Mouse (Mus musculus) heart, embryonic 13.5 days (tissue): Measurements from ENCODE around the gene Cbs. TPM values are rescaled to one million over a fixed set of nuclear protein-coding genes. Genes with fewer than 3 reads are reported as not detected.
A peak's percentile ranks its signal among the peaks of the same experiment; 100 is the strongest.
"Not testable (repeated sequence)": the region's sequence is repeated elsewhere in the genome, so short reads cannot be mapped to it uniquely, and the experiment has no call there.

Experiments
- ATAC-seq: fragments of 200-750 bp; cut with Nextera tagmentation; 2 replicates; pipeline ENCODE4 v1.8.0; 2017; ENCODE audit warnings: moderate TSS enrichment; ENCODE audit not compliant: insufficient number of reproducible peaks, low FRiP score, low TSS enrichment; ENCODE audit errors: extremely low read depth
- H3K27ac ChIP-seq: fragments of 300-500 bp; sonication (generic); replicated peaks from 2 replicates; pipeline ENCODE4 v1.5.1; 2015; ENCODE audit warnings: moderate library complexity, mild to moderate bottlenecking, inconsistent platforms
- H3K27me3 ChIP-seq: fragments of 300-500 bp; sonication (generic); replicated peaks from 2 replicates; pipeline ENCODE4 v1.6.1; 2015; ENCODE audit warnings: mild to moderate bottlenecking, inconsistent platforms
- H3K36me3 ChIP-seq: fragments of 300-500 bp; sonication (generic); 2 replicates; pipeline ENCODE4 v1.6.1; 2015; ENCODE audit warnings: mild to moderate bottlenecking, inconsistent platforms
- H3K4me1 ChIP-seq: fragments of 300-500 bp; sonication (generic); 2 replicates; pipeline ENCODE4 v1.6.1; 2015; ENCODE audit warnings: inconsistent platforms
- H3K4me2 ChIP-seq: fragments of 300-500 bp; sonication (generic); 2 replicates; pipeline ENCODE4 v1.6.1; 2015; ENCODE audit warnings: inconsistent platforms, mild to moderate bottlenecking, moderate library complexity
- H3K4me3 ChIP-seq: fragments of 300-500 bp; sonication (generic); 2 replicates; pipeline ENCODE4 v1.5.1; 2015; ENCODE audit warnings: moderate library complexity, mild to moderate bottlenecking, inconsistent platforms
- H3K9ac ChIP-seq: fragments of 300-500 bp; sonication (generic); 2 replicates; pipeline ENCODE4 v1.6.1; 2015; ENCODE audit warnings: inconsistent platforms, mild to moderate bottlenecking, moderate library complexity
- H3K9me3 ChIP-seq: fragments of 300-500 bp; sonication (generic); 2 replicates; pipeline ENCODE4 v1.6.1; 2016; ENCODE audit warnings: inconsistent platforms
- WGBS: fragments of 180-500 bp; shearing (Covaris S2); methylation state at CpG from one replicate; pipeline ENCODE4 v1.1.7; 2015; ENCODE audit warnings: mixed read lengths; 5-methylcytosine and 5-hydroxymethylcytosine counted together
- polyA plus RNA-seq: library from polyadenylated mRNA; unstranded; fragments of >200 nt; fragmentation: Nextera tagmentation; extraction: Ambion mirVana; gene quantifications from 2 replicates; pipeline ENCODE4 v1.2.1, GENCODE M21; 2015

Gene Cbs
- polyA plus RNA-seq, 1 experiment from 2014 or later = 1.8 TPM

DNA sequence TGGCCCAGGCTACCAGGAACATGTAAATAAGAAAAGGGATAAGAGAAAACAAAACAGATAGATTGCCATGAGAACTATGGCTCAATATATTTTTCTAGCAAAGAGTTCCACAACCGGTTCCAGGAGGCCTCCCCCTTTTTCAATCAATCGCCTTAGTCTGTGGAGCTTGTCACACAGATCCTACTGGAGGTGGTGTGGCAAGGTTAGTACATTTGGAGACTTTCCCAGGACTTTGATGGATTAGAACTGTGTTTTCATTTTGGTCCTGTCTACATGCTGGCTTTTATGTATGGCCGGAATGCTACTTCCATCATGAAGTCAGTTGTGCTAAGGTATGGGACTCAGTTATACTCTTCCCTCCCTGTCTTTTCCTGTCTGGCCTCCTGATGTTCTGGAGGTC is 27.1 kb downstream of the Cbs start:
- Histone ChIP-seq H3K9ac (no peak overlapping the region), H3K9me3 (no peaks in the 10 kb centered on the region), H3K27ac (no peak overlapping the region), H3K4me2 (no peak overlapping the region), H3K36me3 (peaks cover 12% of the 10 kb centered on the region), H3K4me1 (0 out of 2 replicates have a peak, but pooled peaks cover 2% of the 10 kb centered on the region), H3K4me3 (no peak overlapping the region), H3K27me3 (no peaks in the 10 kb centered on the region)
- WGBS = 86% methylated on average over 3 of the region's 3 CpGs
- no peak for ATAC-seq

DNA sequence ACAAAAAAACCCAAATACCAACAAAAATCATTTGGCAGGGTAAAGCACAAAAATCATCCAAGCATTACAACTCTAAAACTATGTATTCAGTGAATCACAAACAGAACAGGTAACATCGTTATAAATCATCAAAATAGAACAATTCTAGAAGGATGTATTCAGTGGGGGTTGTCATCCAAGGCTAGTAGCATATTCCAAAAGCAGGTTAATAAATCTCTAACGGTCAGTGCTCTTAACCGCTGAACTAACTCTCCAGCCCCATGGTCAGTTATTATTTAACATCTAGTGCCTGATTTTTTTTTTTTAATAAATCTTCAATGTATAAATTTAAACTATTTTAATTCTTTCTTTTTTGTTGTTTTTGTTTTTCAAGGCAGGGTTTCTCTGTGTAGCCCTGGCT is 27.9 kb downstream of the Cbs start:
- not testable (repeated sequence) for H3K9me3 ChIP-seq, H3K27ac ChIP-seq, H3K4me1 ChIP-seq, H3K4me3 ChIP-seq, H3K4me2 ChIP-seq, ATAC-seq, H3K9ac ChIP-seq, H3K27me3 ChIP-seq
- peaks cover 20% of the 10 kb centered on the region for H3K36me3 ChIP-seq
- WGBS = 92% methylated on average over 3 of the region's 3 CpGs

DNA sequence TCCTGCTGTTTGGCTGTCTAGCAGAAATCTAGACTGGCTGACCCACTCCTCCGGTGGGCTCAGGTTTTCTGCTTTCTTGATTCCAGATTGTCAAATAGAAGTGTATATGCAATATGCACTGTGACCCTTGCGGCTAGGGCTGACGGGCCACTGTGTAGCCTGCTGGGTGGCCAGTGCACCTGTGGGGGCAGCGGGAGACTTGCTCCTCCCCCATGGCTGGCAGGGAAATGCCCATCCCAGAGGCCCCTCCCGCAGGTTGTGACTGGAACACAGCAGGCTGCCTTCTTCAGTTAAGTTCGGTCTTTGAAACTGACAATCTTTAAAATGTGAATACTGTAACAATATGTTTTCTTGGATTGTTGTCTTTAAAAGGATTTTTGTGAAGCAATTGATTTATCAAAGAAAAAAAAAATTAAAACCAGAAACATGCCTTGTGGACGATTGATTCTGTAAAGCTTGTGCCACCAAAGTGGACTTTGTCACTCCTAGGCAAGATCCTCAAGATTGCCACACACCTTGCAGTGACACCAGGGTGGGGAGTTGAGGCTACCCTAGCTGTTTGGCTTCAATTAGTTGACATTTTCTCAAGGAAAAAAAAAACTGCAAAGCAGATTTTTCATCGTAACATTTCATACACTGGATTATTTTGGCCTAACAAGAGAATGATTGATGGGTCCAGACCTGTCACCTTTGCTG is 29.6 kb downstream of the Cbs start:
- no peak for ATAC-seq
- Histone ChIP-seq H3K36me3 (peaks cover 36% of the 10 kb centered on the region), H3K27ac (no peak overlapping the region), H3K9me3 (no peaks in the 10 kb centered on the region), H3K9ac (no peak overlapping the region), H3K4me3 (no peak overlapping the region), H3K27me3 (no peaks in the 10 kb centered on the region), H3K4me1 (no peaks in the 10 kb centered on the region), H3K4me2 (no peak overlapping the region)
- WGBS = 80% methylated on average over 8 of the region's 8 CpGs

DNA sequence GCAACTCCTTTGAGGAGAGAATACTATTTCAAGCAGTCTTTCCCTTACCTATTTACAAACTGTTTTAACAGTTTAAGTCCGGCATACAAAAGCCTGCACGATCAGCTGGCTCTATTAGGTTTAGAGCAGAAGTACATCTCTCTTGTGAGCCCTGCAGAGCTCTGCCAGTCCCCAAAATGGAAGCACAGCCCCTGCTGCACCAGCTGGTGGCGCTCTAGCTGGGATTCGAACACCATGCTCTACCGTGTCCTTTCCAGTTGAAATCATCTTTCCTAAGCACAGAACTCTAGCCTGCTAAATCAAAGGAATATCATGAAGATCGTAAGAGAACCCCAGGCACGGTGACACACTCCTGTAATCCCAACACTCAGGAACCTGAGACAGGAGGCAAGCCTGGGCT is 30.6 kb downstream of the Cbs start:
- Histone ChIP-seq H3K9ac (no peak overlapping the region), H3K27ac (no peak overlapping the region), H3K27me3 (no peaks in the 10 kb centered on the region), H3K9me3 (no peaks in the 10 kb centered on the region), H3K4me3 (no peak overlapping the region), H3K4me2 (no peak overlapping the region), H3K36me3 (peaks cover 44% of the 10 kb centered on the region), H3K4me1 (peaks cover 6% of the 10 kb centered on the region; the same call in 1 of the 2 replicates)
- no peak for ATAC-seq
- 78% methylated on average over 7 of the region's 7 CpGs for WGBS

DNA sequence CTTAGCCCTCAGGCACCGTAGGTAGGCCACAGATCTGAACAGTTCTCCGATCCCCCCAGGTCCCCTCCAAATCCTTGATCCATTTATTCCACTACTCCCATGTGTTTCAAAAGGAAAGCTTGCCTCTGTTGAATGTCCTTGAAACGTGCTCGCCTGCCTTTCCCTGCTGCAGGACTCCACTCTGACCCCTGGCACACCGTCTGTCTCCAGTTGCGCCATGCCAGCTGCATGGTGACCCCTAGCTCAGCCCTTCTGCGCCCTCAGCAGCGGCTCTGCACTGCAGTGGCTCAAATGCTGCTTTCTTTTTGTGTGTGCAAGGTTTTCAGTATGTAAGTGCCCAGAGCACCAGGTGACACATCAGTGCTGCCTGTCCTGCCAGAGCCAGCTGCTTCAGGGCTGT is 38.4 kb downstream of the Cbs start:
- no peak for ATAC-seq
- Histone ChIP-seq H3K4me1 (peaks cover 6% of the 10 kb centered on the region; the same call in 1 of the 2 replicates), H3K9ac (no peak overlapping the region), H3K4me3 (no peak overlapping the region), H3K4me2 (no peak overlapping the region), H3K9me3 (no peaks in the 10 kb centered on the region), H3K36me3 (peaks cover 79% of the 10 kb centered on the region), H3K27ac (no peak overlapping the region), H3K27me3 (no peaks in the 10 kb centered on the region)
- WGBS = 80% methylated on average over 8 of the region's 8 CpGs

DNA sequence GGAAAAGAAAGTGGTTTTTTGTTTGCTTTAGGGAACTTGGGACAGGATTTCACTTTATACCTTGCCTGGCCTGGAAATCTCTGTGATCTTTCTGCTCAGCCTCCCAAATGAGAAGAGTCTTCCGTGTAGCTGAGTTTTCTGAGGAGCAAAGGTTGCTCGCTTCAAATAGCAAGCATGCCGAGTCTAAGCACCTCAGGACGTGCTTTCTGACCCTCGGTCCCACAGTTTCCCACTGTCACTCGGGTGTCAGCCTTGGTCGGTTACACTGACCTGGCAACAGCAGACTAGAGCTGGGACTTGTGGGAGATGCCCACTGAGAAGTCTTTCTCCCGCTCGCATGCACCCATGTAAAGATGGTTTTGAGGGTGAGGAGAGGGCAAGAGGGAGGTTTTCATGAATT is 39.1 kb downstream of the Cbs start:
- Histone ChIP-seq H3K9ac (no peak overlapping the region), H3K27me3 (no peaks in the 10 kb centered on the region), H3K9me3 (no peaks in the 10 kb centered on the region), H3K4me3 (no peak overlapping the region), H3K4me2 (no peak overlapping the region), H3K27ac (no peak overlapping the region), H3K36me3 (peaks cover 79% of the 10 kb centered on the region), H3K4me1 (peaks cover 6% of the 10 kb centered on the region; the same call in 1 of the 2 replicates)
- 86% methylated on average over 9 of the region's 9 CpGs for WGBS
- no peak for ATAC-seq

DNA sequence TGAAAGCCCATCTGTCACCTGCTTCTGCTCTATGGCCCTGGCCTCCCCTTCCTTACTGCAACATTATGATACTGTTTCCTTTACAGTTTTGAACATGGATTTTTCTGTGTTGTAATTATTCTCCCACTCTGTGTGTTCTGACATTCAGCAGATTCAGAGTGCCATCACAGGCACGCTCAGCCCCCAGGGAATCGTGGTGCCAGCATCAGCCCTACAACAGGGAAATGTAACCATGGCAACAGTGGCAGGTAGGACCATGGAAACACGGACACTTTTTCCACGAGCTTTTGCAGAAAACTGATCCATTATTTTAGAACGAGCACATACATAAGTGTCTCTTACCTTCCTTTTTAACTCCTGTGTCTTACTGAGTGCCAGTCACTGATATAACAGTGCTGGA is 42.0 kb downstream of the Cbs start:
- no peak for ATAC-seq
- Histone ChIP-seq H3K9ac (no peak overlapping the region), H3K9me3 (no peaks in the 10 kb centered on the region), H3K27ac (no peak overlapping the region), H3K27me3 (no peaks in the 10 kb centered on the region), H3K4me3 (no peak overlapping the region), H3K4me2 (no peak overlapping the region), H3K36me3 (peaks cover 83% of the 10 kb centered on the region), H3K4me1 (no peaks in the 10 kb centered on the region)
- WGBS = 84% methylated on average over 5 of the region's 5 CpGs

DNA sequence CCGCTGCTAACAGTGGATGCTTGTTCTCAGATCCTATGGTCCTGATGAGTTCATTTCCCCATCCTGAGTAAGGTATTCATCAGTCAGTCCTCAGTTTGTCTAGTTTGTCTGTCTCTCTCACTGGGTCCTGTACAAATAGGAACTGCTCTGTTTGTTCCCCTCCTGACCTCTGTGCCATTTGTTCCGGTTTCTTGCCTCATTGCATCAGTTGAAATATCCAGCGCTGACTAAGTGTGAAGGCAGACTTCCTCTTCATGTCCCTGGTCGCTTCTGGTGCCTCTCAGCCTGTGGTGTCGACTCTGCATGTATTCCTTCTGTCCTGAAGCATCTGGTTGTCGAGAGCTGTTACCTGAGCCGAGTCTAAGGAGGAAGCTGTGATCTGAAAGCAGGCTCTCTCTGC is 42.4 kb downstream of the Cbs start:
- Histone ChIP-seq H3K4me3 (no peak overlapping the region), H3K4me2 (no peak overlapping the region), H3K27me3 (no peaks in the 10 kb centered on the region), H3K36me3 (peaks cover 80% of the 10 kb centered on the region), H3K4me1 (no peaks in the 10 kb centered on the region), H3K9ac (no peak overlapping the region), H3K27ac (no peak overlapping the region), H3K9me3 (no peaks in the 10 kb centered on the region)
- WGBS = 75% methylated on average over 7 of the region's 7 CpGs
- ATAC-seq = no peak

DNA sequence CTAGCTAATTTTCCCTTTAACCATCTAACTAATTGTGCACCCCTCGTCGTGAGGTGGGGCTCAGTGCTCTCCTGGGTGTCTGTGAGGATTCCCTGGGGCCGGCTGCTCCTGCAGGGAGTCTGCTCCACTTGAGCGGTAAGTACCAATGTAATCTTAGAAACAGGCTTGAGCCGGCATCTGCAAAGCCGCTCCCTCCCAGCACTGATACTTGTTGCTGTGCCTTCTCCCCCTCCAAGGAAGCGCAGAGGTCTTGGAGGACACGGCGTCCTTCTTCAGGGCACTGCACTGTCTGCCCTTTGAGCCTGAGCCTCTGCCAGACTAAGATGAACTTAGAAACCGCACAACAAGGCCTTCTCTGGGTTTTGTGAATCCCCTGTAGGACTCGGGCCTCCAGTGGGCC is 46.2 kb downstream of the Cbs start:
- no peak for ATAC-seq
- H3K27me3 ChIP-seq = no peaks in the 10 kb centered on the region
- peaks cover 8% of the 10 kb centered on the region for H3K4me1 ChIP-seq
- no peak overlapping the region for H3K9ac ChIP-seq
- WGBS = 73% methylated on average over 11 of the region's 11 CpGs
- H3K4me2 ChIP-seq = no peak overlapping the region
- H3K9me3 ChIP-seq = no peaks in the 10 kb centered on the region
- no peak overlapping the region for H3K4me3 ChIP-seq
- peaks cover 66% of the 10 kb centered on the region for H3K36me3 ChIP-seq
- H3K27ac ChIP-seq = no peak overlapping the region

DNA sequence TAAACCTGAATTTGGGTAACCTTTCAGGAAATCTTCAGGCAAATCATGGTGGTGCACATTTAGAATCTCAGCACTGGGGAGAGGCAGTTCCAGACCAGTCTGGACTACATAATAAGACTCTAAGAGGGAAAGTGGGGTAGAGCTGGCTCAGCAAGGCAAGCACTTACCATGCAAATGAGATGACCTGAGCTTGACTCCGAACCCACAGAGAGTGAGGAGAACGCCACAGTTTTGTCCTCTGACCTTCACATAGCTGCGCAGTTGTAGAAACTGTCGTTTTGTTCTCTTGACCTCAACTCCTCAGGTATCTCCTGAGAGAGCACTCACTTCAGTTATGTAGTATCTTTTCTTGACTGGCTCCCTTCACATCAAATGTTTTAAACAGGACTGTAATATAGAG is 48.3 kb downstream of the Cbs start:
- WGBS = 56% methylated on average over 4 of the region's 4 CpGs
- no peak overlapping the region for H3K27ac ChIP-seq
- no peaks in the 10 kb centered on the region for H3K27me3 ChIP-seq
- no peak for ATAC-seq
- no peaks in the 10 kb centered on the region for H3K9me3 ChIP-seq
- H3K9ac ChIP-seq = no peak overlapping the region
- H3K36me3 ChIP-seq = peaks cover 67% of the 10 kb centered on the region
- H3K4me3 ChIP-seq = no peak overlapping the region
- H3K4me2 ChIP-seq = no peak overlapping the region
- H3K4me1 ChIP-seq = peaks cover 8% of the 10 kb centered on the region

DNA sequence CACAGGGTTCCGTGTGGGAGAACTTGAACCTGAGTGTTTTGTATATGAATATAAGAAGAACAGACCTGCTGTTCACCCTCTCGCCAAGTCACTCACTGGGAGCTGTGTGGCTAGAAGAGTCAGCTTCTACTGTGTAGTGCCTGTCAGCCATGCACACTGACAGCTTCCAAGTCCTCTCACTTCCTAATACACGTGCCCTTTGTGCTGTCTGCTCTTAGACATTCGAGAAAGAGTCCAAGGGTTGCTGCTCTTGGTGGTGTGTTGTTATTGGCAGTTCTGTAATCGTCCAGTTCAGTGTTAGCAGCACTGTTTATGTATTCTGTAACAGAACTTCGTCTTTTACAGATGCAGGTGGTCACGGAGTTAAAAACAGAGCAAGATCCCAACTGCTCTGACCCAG is 48.9 kb downstream of the Cbs start:
- Histone ChIP-seq H3K36me3 (peaks cover 61% of the 10 kb centered on the region), H3K9ac (no peak overlapping the region), H3K27me3 (no peaks in the 10 kb centered on the region), H3K27ac (no peak overlapping the region), H3K4me2 (no peak overlapping the region), H3K4me3 (no peak overlapping the region), H3K9me3 (no peaks in the 10 kb centered on the region), H3K4me1 (peaks cover 14% of the 10 kb centered on the region)
- ATAC-seq = no peak
- WGBS = 53% methylated on average over 7 of the region's 7 CpGs

DNA sequence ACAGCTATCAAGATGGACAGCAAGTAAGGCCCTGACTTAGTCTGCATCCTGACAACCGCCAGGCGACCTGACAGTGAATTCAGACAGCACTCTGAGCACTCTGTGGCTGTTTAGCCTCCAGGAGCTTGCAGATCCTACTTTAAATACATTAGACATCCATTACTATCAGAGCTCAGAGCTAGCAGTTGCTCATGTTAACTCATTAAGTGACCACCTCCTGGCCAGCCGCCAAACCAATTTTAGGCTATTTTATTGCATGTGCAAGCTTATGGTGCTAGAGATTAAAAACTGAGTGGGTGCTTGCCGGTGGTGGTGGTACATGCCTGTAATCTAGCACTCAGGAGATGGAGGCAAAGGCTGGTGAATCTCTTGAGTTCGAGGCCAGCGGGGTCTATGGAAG is 53.3 kb downstream of the Cbs start:
- H3K9me3 ChIP-seq = no peaks in the 10 kb centered on the region
- no peak overlapping the region for H3K4me2 ChIP-seq
- H3K27ac ChIP-seq = 0 out of 2 replicates have a peak overlapping the region, but pooled peaks have one; percentile 16
- peaks cover 25% of the 10 kb centered on the region for H3K4me1 ChIP-seq
- 67% methylated on average over 6 of the region's 6 CpGs for WGBS
- H3K9ac ChIP-seq = no peak overlapping the region
- no peaks in the 10 kb centered on the region for H3K27me3 ChIP-seq
- no peak for ATAC-seq
- H3K36me3 ChIP-seq = peaks cover 24% of the 10 kb centered on the region
- no peak overlapping the region for H3K4me3 ChIP-seq
